ENCODE assay signal across 8 mouse cellular contexts in genomic region chr12:80827464-80828015, GRCm38 (mm10). TPM values are rescaled to one million over a fixed set of nuclear protein-coding genes. Genes with fewer than 3 reads are reported as not detected.
DNase-seq lines count a peak whose midpoint lies in the region; ATAC-seq and TF ChIP-seq lines count a peak whose summit lies in the region.

No protein-coding gene starts in this region.

- peak overlapping the region; percentile 29; the same call in 1 of the 2 replicates for H3K27ac ChIP-seq in forebrain, postnatal 0 days (ENCODE audit: low read depth, low read length)
- H3K27ac ChIP-seq in forebrain, embryonic 10.5 days = no peak overlapping the region

- no peaks in the 10 kb centered on the region for H3K9me3 ChIP-seq in forebrain, postnatal 0 days (ENCODE audit: low read length)
- no peaks in the 10 kb centered on the region for H3K9me3 ChIP-seq in forebrain, embryonic 10.5 days

- H3K36me3 ChIP-seq in forebrain, postnatal 0 days (ENCODE audit: insufficient read depth) = no peaks in the 10 kb centered on the region
- H3K36me3 ChIP-seq in forebrain, embryonic 10.5 days (replicated peaks) = peaks cover 4% of the 10 kb centered on the region; the same call in 1 of the 2 replicates

- no peaks in the 10 kb centered on the region for H3K27me3 ChIP-seq in forebrain, postnatal 0 days (ENCODE audit: insufficient read depth, low read length)
- H3K27me3 ChIP-seq in forebrain, embryonic 10.5 days (ENCODE audit: poor library complexity, severe bottlenecking) = no peaks in the 10 kb centered on the region

- no peaks in the 10 kb centered on the region; the same call in none of the 2 replicates for H3K4me1 ChIP-seq in forebrain, postnatal 0 days (ENCODE audit: insufficient read depth)
- no peaks in the 10 kb centered on the region for H3K4me1 ChIP-seq in forebrain, embryonic 10.5 days

- DNase-seq in forebrain, postnatal 0 days = peak; percentile 79
- no peak for DNase-seq in forebrain, embryonic 10.5 days (ENCODE audit: extremely low spot score, low spot score)
- peak; percentile 81 for DNase-seq in brain, adult 2 months (ENCODE audit: low read depth, low spot score)
- peak; percentile 67 for DNase-seq in heart, adult 8-10 months (ENCODE audit: low spot score)
- peak; percentile 74 for DNase-seq in kidney, postnatal 10 days
- DNase-seq in lung, postnatal 36 days = peak; percentile 69
- DNase-seq in yolk sac, embryonic 10.5 days (ENCODE audit: low spot score) = peak; percentile 85
- no peak for DNase-seq in thymus, postnatal 36 days

- no peak for TF ChIP-seq CTCF in forebrain, postnatal 0 days (IDR thresholded peaks at IDR 0.05; ENCODE audit: low read depth)

- no peak overlapping the region for H3K4me3 ChIP-seq in forebrain, postnatal 0 days (ENCODE audit: low read depth, low read length)
- no peak overlapping the region for H3K4me3 ChIP-seq in forebrain, embryonic 10.5 days

- no peak overlapping the region for H3K4me2 ChIP-seq in forebrain, postnatal 0 days (ENCODE audit: low read depth)

- WGBS in forebrain, postnatal 0 days = 65% methylated on average over 5 of the region's 5 CpGs
- WGBS in forebrain, embryonic 10.5 days = 84% methylated on average over 5 of the region's 5 CpGs

- H3K9ac ChIP-seq in forebrain, postnatal 0 days = no peak overlapping the region

- ATAC-seq in forebrain, postnatal 0 days = peak; percentile 45; the same call in 1 of the 2 replicates

RNA-seq across cellular contexts. Expression of gene Susd6, which starts 37.2 kb away (rescaled TPM):
- total RNA-seq in forebrain, postnatal 0 days (2014; rRNA removed) = 12.5 and 15.3 TPM in 2 replicates
- polyA plus RNA-seq in forebrain, postnatal 0 days (2015; fragmentation: Nextera tagmentation; extraction: Ambion mirVana) = 6.8 and 8.0 TPM in 2 replicates
- 11.9 and 13.0 TPM in 2 replicates for polyA plus RNA-seq in forebrain, embryonic 10.5 days (2016; fragmentation: Nextera tagmentation; extraction: Ambion mirVana)
- total RNA-seq in heart, adult 8-10 months (2022) = 10 to 100 TPM; 70.6 to 75.8 (median 73.7) TPM

Comparison
In these comparisons a context has a peak if more than half of its experiments do, and no peak if none do; other contexts are left out.
1. DNase-seq: peak in forebrain, postnatal 0 days (single experiment), brain, adult 2 months (single experiment), heart, adult 8-10 months (single experiment), kidney, postnatal 10 days (single experiment), lung, postnatal 36 days (single experiment) and yolk sac, embryonic 10.5 days (single experiment); none in forebrain, embryonic 10.5 days (single experiment) and thymus, postnatal 36 days (0 of 2).